Mouse (Mus musculus): ENCODE measurements around the gene Slc6a6. TPM values are rescaled to one million over a fixed set of nuclear protein-coding genes. Genes with fewer than 3 reads are reported as not detected.
A peak's percentile ranks its signal among the peaks of the same experiment; 100 is the strongest.

Slc6a6 gene
- polyA plus RNA-seq, 1 experiment from 2014 or later = 109 TPM

GRCm38 (mm10) chr6:91807169-91807568, 123.3 kb downstream of the Slc6a6 start:
- peaks cover 29% of the 10 kb centered on the region for H3K27me3 ChIP-seq (replicated peaks; ENCODE audit: control insufficient read depth, insufficient read depth, low read length)
- H3K4me2 ChIP-seq (replicated peaks; ENCODE audit: low read depth) = peak overlapping the region; percentile 35
- no peak overlapping the region for H3K27ac ChIP-seq (ENCODE audit: low read depth, low read length)
- H3K36me3 ChIP-seq (ENCODE audit: control insufficient read depth, insufficient read depth) = no peaks in the 10 kb centered on the region
- ATAC-seq = no peak
- TF ChIP-seq CTCF (IDR thresholded peaks at IDR 0.05; ENCODE audit: low read depth) = no peak
- no peaks in the 10 kb centered on the region for H3K9me3 ChIP-seq (ENCODE audit: control insufficient read depth)
- 0 out of 2 replicates have a peak overlapping the region, but pooled peaks have one; percentile 0 for H3K4me3 ChIP-seq (ENCODE audit: low read depth, low read length)
- H3K4me1 ChIP-seq (replicated peaks; ENCODE audit: control insufficient read depth, insufficient read depth, low read length) = no peaks in the 10 kb centered on the region
- WGBS = 2% methylated on average over 21 of the region's 23 CpGs
- H3K9ac ChIP-seq (ENCODE audit: low read depth, low read length) = no peak overlapping the region; the same call in 1 of the 2 replicates

- no peak overlapping the region for H3K27ac ChIP-seq (ENCODE audit: low read depth, low read length)
- ATAC-seq = no peak
- H3K4me3 ChIP-seq (ENCODE audit: low read depth, low read length) = no peak overlapping the region
- 41% methylated on average over 6 of the region's 6 CpGs for WGBS
- no peaks in the 10 kb centered on the region for H3K36me3 ChIP-seq (ENCODE audit: control insufficient read depth, insufficient read depth)
- no peaks in the 10 kb centered on the region for H3K9me3 ChIP-seq (ENCODE audit: control insufficient read depth)
- H3K4me1 ChIP-seq (replicated peaks; ENCODE audit: control insufficient read depth, insufficient read depth, low read length) = no peaks in the 10 kb centered on the region
- H3K9ac ChIP-seq (ENCODE audit: low read depth, low read length) = no peak overlapping the region
- peaks cover 29% of the 10 kb centered on the region for H3K27me3 ChIP-seq (replicated peaks; ENCODE audit: control insufficient read depth, insufficient read depth, low read length)
- TF ChIP-seq CTCF (IDR thresholded peaks at IDR 0.05; ENCODE audit: low read depth) = no peak
- H3K4me2 ChIP-seq (replicated peaks; ENCODE audit: low read depth) = no peak overlapping the region
Measured at GRCm38 (mm10) chr6:91808022-91808421, 124.2 kb downstream of the Slc6a6 start.

Other genes with a start within 250 kb of the Slc6a6 start
- 25.5 and 27.0 TPM in 2 replicates for gene Chchd4, start 210.5 kb upstream of the Slc6a6 start, polyA plus RNA-seq (2015; fragmentation: Nextera tagmentation; extraction: Ambion mirVana)
- 22.0 and 22.4 TPM in 2 replicates for gene Tmem43, start 210.3 kb upstream of the Slc6a6 start, polyA plus RNA-seq (2015; fragmentation: Nextera tagmentation; extraction: Ambion mirVana)
- gene Xpc, start 168.2 kb upstream of the Slc6a6 start, polyA plus RNA-seq (2015; fragmentation: Nextera tagmentation; extraction: Ambion mirVana) = 9.1 and 10.2 TPM in 2 replicates
- 133 and 139 TPM in 2 replicates for gene Lsm3, start 168.1 kb upstream of the Slc6a6 start, polyA plus RNA-seq (2015; fragmentation: Nextera tagmentation; extraction: Ambion mirVana)
- gene Grip2, start 143.2 kb downstream of the Slc6a6 start, polyA plus RNA-seq (2015; fragmentation: Nextera tagmentation; extraction: Ambion mirVana) = 0.22 and 0.27 TPM in 2 replicates
- 27.2 and 33.7 TPM in 2 replicates for gene Ccdc174, start 194.0 kb downstream of the Slc6a6 start, polyA plus RNA-seq (2015; fragmentation: Nextera tagmentation; extraction: Ambion mirVana)
- 0.08 and 0.16 TPM in 2 replicates for gene 4930590J08Rik, start 218.8 kb downstream of the Slc6a6 start, polyA plus RNA-seq (2015; fragmentation: Nextera tagmentation; extraction: Ambion mirVana)

Measured in intestine, postnatal 0 days (tissue).